In the genomic region with DNA sequence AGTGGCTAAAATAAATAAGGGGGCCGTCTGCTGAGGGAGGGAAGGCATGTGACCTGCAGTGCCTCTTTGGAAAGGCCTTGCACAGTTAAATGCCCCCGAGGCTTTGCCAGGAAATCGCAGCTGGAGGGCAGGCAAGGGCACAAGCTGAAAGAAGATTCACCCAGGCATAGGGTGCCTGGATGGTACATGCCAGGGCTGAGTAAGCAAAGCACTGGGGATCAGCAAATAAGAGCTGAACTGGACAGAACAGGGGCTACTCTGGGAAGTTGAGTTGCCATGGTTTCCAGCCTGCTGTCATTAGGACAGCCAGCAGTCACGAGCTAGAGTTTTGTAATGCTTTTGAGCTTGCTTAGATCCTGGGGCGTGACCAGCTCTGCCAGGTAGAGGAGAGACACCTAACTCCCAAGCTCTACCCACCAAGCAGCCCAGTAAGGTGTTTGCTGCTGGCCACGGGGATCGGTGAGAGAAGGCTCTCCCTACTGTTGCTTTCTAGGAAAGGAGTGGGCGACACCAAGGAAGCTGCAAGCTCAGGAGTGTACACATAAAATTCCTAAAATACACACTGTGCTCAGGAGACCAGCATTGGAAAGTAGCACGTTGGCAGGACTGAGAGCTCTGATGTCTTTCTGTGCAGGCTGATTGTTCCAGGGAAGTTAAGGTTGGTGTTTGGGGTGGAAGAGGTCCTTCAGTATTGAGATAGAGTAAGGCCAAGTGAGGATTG, we compare ENCODE assay signal across 9 mouse cellular contexts. TPM values are rescaled to one million over a fixed set of nuclear protein-coding genes. Genes with fewer than 3 reads are reported as not detected.
DNase-seq lines count a peak whose midpoint lies in the region; ATAC-seq lines count a peak whose summit lies in the region.
"Had no signal": no experiment of that assay in that cellular context is flagged by ENCODE, and none has a peak within 500 bp of the region (broad histone marks: within the 10 kb centered on the region; RNA-seq: fewer than 3 reads in every experiment).

No protein-coding gene starts in this region.

- no peak overlapping the region for H3K4me2 ChIP-seq in kidney, embryonic 15.5 days
- H3K4me2 ChIP-seq: limb, embryonic 13.5 days had no signal

- peaks cover 51% of the 10 kb centered on the region for H3K36me3 ChIP-seq in kidney, embryonic 15.5 days

- H3K27ac ChIP-seq in kidney, embryonic 15.5 days = 0 out of 2 replicates have a peak overlapping the region, but pooled peaks have one; percentile 24
- H3K27ac ChIP-seq: limb, embryonic 13.5 days had no signal

- no peak overlapping the region for H3K9ac ChIP-seq in kidney, embryonic 15.5 days
- H3K9ac ChIP-seq: limb, embryonic 13.5 days had no signal

- DNase-seq in gastrocnemius, adult 18-20 months (ENCODE audit: low spot score) = peak; percentile 84
- no peak for DNase-seq in gastrocnemius, postnatal 4 days (ENCODE audit: low spot score in 2 of 2)
- peak; percentile 30 for DNase-seq in right cerebral cortex, adult 18-20 months
- DNase-seq in right cerebral cortex, postnatal 25 days = no peak
- DNase-seq in skeletal muscle tissue, adult 2 months (ENCODE audit: low read depth, low spot score) = peak; percentile 81
- no peak for DNase-seq in layer of hippocampus, adult 8-10 months (ENCODE audit: low spot score in 2 of 2)
- DNase-seq in left cerebral cortex, adult 11 months (ENCODE audit: low spot score) = no peak

- no peak overlapping the region for H3K4me3 ChIP-seq in kidney, embryonic 15.5 days (replicated peaks)
- H3K4me3 ChIP-seq: limb, embryonic 13.5 days had no signal

- no peaks in the 10 kb centered on the region for H3K27me3 ChIP-seq in kidney, embryonic 15.5 days
- H3K27me3 ChIP-seq: limb, embryonic 13.5 days had no signal

- WGBS in kidney, embryonic 15.5 days = 62% methylated on average over 9 of the region's 9 CpGs

- H3K4me1 ChIP-seq in kidney, embryonic 15.5 days = 0 out of 2 replicates have a peak, but pooled peaks cover 8% of the 10 kb centered on the region
- H3K4me1 ChIP-seq: limb, embryonic 13.5 days had no signal

- H3K9me3 ChIP-seq in kidney, embryonic 15.5 days (replicated peaks) = no peaks in the 10 kb centered on the region
- H3K9me3 ChIP-seq: limb, embryonic 13.5 days had no signal

- ATAC-seq in kidney, embryonic 15.5 days (replicated peaks; ENCODE audit: low FRiP score) = peak; percentile 54; the same call in 1 of the 2 replicates

RNA-seq across cellular contexts. Expression of gene Plekhg5, which starts 9.7 kb away (rescaled TPM):
- 1 to 10 TPM; 5.0 to 6.5 TPM for total RNA-seq in gastrocnemius, adult 18-20 months (2021)
- 10 to 100 TPM; 22.2 to 31.9 TPM for total RNA-seq in gastrocnemius, postnatal 4 days (2021)
- polyA plus RNA-seq in kidney, embryonic 15.5 days (2015; fragmentation: Nextera tagmentation; extraction: Ambion mirVana) = 19.8 and 20.9 TPM in 2 replicates
- total RNA-seq in layer of hippocampus, adult 8-10 months (2022) = 100 to 1,000 TPM; 123 to 164 (median 145) TPM

RNA-seq across cellular contexts. Expression of gene Nol9, which starts 23.4 kb away (rescaled TPM):
- total RNA-seq in gastrocnemius, adult 18-20 months (2021) = 1 to 10 TPM; 8.7 to 9.5 TPM
- 10 to 100 TPM; 13.2 to 15.1 TPM for total RNA-seq in gastrocnemius, postnatal 4 days (2021)
- polyA plus RNA-seq in kidney, embryonic 15.5 days (2015; fragmentation: Nextera tagmentation; extraction: Ambion mirVana) = 33.5 and 36.8 TPM in 2 replicates
- 10 to 100 TPM; 18.3 to 21.0 (median 19.9) TPM for total RNA-seq in layer of hippocampus, adult 8-10 months (2022)

RNA-seq across cellular contexts. Expression of gene Tas1r1, which starts 24.2 kb away (rescaled TPM):
- total RNA-seq in gastrocnemius, adult 18-20 months (2021) = under 1 TPM; 0.52 to 0.91 TPM
- total RNA-seq in gastrocnemius, postnatal 4 days (2021) = 1 to 10 TPM; 3.0 to 3.5 TPM
- 0.45 and 0.86 TPM in 2 replicates for polyA plus RNA-seq in kidney, embryonic 15.5 days (2015; fragmentation: Nextera tagmentation; extraction: Ambion mirVana)
- 1 to 10 TPM in 1 of 4 experiments, under 1 TPM in 3; 0.72 to 1.1 (median 0.77) TPM for total RNA-seq in layer of hippocampus, adult 8-10 months (2022)

RNA-seq across cellular contexts. Expression of gene Zbtb48, which starts 35.1 kb away (rescaled TPM):
- total RNA-seq in gastrocnemius, adult 18-20 months (2021) = 1 to 10 TPM; 2.2 to 3.1 TPM
- total RNA-seq in gastrocnemius, postnatal 4 days (2021) = 1 to 10 TPM; 5.5 to 5.7 TPM
- polyA plus RNA-seq in kidney, embryonic 15.5 days (2015; fragmentation: Nextera tagmentation; extraction: Ambion mirVana) = 17.7 and 23.8 TPM in 2 replicates
- total RNA-seq in layer of hippocampus, adult 8-10 months (2022) = 10 to 100 TPM; 13.8 to 17.6 (median 15.8) TPM

RNA-seq across cellular contexts. Expression of gene Tnfrsf25, which starts 53.2 kb away (rescaled TPM):
- 1 to 10 TPM; 1.0 to 1.8 TPM for total RNA-seq in gastrocnemius, adult 18-20 months (2021)
- total RNA-seq in gastrocnemius, postnatal 4 days (2021) = 1 to 10 TPM; 1.9 to 2.0 TPM
- polyA plus RNA-seq in kidney, embryonic 15.5 days (2015; fragmentation: Nextera tagmentation; extraction: Ambion mirVana) = 1.5 and 2.4 TPM in 2 replicates
- total RNA-seq in layer of hippocampus, adult 8-10 months (2022) = 10 to 100 TPM; 19.8 to 71.6 (median 34.1) TPM

Comparison
In these comparisons a context has a peak if more than half of its experiments do, and no peak if none do; other contexts are left out.
1. DNase-seq: peak in gastrocnemius, adult 18-20 months (single experiment), right cerebral cortex, adult 18-20 months (single experiment) and skeletal muscle tissue, adult 2 months (single experiment); none in gastrocnemius, postnatal 4 days (0 of 2), right cerebral cortex, postnatal 25 days (single experiment), layer of hippocampus, adult 8-10 months (0 of 2) and left cerebral cortex, adult 11 months (single experiment).